Mouse (Mus musculus) ES-Bruce4 (cell line): Measurements from ENCODE around the gene Tapbpl. TPM values are rescaled to one million over a fixed set of nuclear protein-coding genes. Genes with fewer than 3 reads are reported as not detected.

ENCODE experiments used
- H3K27ac ChIP-seq: 2 replicates; pipeline ENCODE4 v1.5.1; 2012; ENCODE audit warnings: low read length, inconsistent platforms; ENCODE audit not compliant: insufficient read depth
- H3K27me3 ChIP-seq: 2 replicates; pipeline ENCODE4 v1.6.1; 2012; ENCODE audit warnings: mild to moderate bottlenecking, low read length, inconsistent platforms; ENCODE audit not compliant: control insufficient read depth, poor library complexity, insufficient read depth, severe bottlenecking
- H3K36me3 ChIP-seq: 2 replicates; pipeline ENCODE4 v1.6.1; 2012; ENCODE audit warnings: inconsistent platforms, mild to moderate bottlenecking, low read length, moderate library complexity; ENCODE audit not compliant: control insufficient read depth, poor library complexity, insufficient read depth, severe bottlenecking
- H3K4me1 ChIP-seq: one replicate; pipeline ENCODE4 v1.8.1; 2011; ENCODE audit warnings: low read length; ENCODE audit not compliant: control insufficient read depth, insufficient read depth
- H3K4me3 ChIP-seq: 2 replicates; pipeline ENCODE4 v1.5.1; 2011; ENCODE audit warnings: low read depth, mild to moderate bottlenecking, low read length
- H3K9ac ChIP-seq: 2 replicates; pipeline ENCODE4 v1.6.1; 2012; ENCODE audit warnings: low read depth, mild to moderate bottlenecking, inconsistent platforms; ENCODE audit not compliant: poor library complexity, severe bottlenecking
- H3K9me3 ChIP-seq: replicated peaks from 2 replicates; pipeline ENCODE4 v1.6.1; 2012; ENCODE audit warnings: mild to moderate bottlenecking, low read length, inconsistent platforms; ENCODE audit not compliant: control insufficient read depth, poor library complexity, insufficient read depth, severe bottlenecking
- CTCF ChIP-seq: IDR thresholded peaks from one replicate; pipeline ENCODE4 v1.8.1; 2011; ENCODE audit warnings: low read depth, low read length
- EP300 ChIP-seq: IDR thresholded peaks from 2 replicates; pipeline ENCODE4 v1.6.1; 2011; ENCODE audit warnings: low read depth, low read length; ENCODE audit not compliant: insufficient read depth
- POLR2A ChIP-seq: IDR thresholded peaks from one replicate; pipeline ENCODE4 v1.8.1; 2011; ENCODE audit warnings: low read length; ENCODE audit not compliant: insufficient read depth
- polyA plus RNA-seq: library from polyadenylated mRNA; stranded (reverse); fragments of >200 nt; gene quantifications from 2 replicates; pipeline ENCODE4 v1.2.4, GENCODE M21; 2011; ENCODE audit warnings: low read depth; ENCODE audit not compliant: missing spikeins, insufficient read depth, insufficient read length

Tapbpl gene
- polyA plus RNA-seq, 1 experiment = 3.9 TPM

GRCm38 (mm10) chr6:125192016-125192714 lies 39.5 kb downstream of the Tapbpl start:
- H3K9ac ChIP-seq = peak overlapping the region; percentile 89
- H3K4me1 ChIP-seq = peaks cover 3% of the 10 kb centered on the region
- no peaks in the 10 kb centered on the region for H3K27me3 ChIP-seq
- H3K36me3 ChIP-seq = peaks cover 38% of the 10 kb centered on the region
- TF ChIP-seq EP300 (0 out of 2 replicates have a peak, but pooled peaks have one; percentile 23), POLR2A (no peak)
- H3K4me3 ChIP-seq = peak overlapping the region; percentile 97
- peak overlapping the region; percentile 98 for H3K27ac ChIP-seq
- no peaks in the 10 kb centered on the region for H3K9me3 ChIP-seq

- H3K27ac ChIP-seq = peak within 1 kb of the TSS; percentile 98
- H3K27me3 ChIP-seq = no peaks in the 10 kb centered on the region
- TF ChIP-seq POLR2A (no peak), CTCF (no peak), EP300 (no peak)
- peaks cover 45% of the 10 kb centered on the region for H3K36me3 ChIP-seq
- H3K9ac ChIP-seq = peak within 1 kb of the TSS; percentile 89
- H3K4me1 ChIP-seq = peaks cover 3% of the 10 kb centered on the region
- no peaks in the 10 kb centered on the region for H3K9me3 ChIP-seq
- peak within 1 kb of the TSS; percentile 97 for H3K4me3 ChIP-seq
Observed at GRCm38 (mm10) chr6:125191332-125192015, 40.2 kb downstream of the Tapbpl start, which contains the start of the genes Ncapd2 and Mrpl51. Ncapd2 (minus strand) TSS chr6:125191701. Mrpl51 (plus strand) TSS chr6:125191801.

- Histone ChIP-seq H3K36me3 (peaks cover 52% of the 10 kb centered on the region), H3K9me3 (no peaks in the 10 kb centered on the region), H3K4me1 (peaks cover 3% of the 10 kb centered on the region), H3K27ac (peak overlapping the region; percentile 76), H3K4me3 (peak overlapping the region; percentile 90), H3K9ac (peak overlapping the region; percentile 59), H3K27me3 (no peaks in the 10 kb centered on the region)
- no peak for TF ChIP-seq POLR2A
- no peak for TF ChIP-seq EP300
- no peak for TF ChIP-seq CTCF
Observed at GRCm38 (mm10) chr6:125190816-125191215, 40.8 kb downstream of the Tapbpl start.

- Histone ChIP-seq H3K27ac (no peak overlapping the region), H3K4me1 (no peaks in the 10 kb centered on the region), H3K27me3 (no peaks in the 10 kb centered on the region), H3K9me3 (no peaks in the 10 kb centered on the region), H3K4me3 (no peak overlapping the region), H3K36me3 (peaks cover 77% of the 10 kb centered on the region), H3K9ac (no peak overlapping the region)
- TF ChIP-seq CTCF (no peak), EP300 (no peak), POLR2A (no peak)
Observed at GRCm38 (mm10) chr6:125186203-125186602, 45.5 kb downstream of the Tapbpl start.

GRCm38 (mm10) chr6:125182133-125182532 lies 49.5 kb downstream of the Tapbpl start:
- H3K4me1 ChIP-seq = no peaks in the 10 kb centered on the region
- TF ChIP-seq EP300 (no peak), POLR2A (no peak), CTCF (no peak)
- H3K4me3 ChIP-seq = no peak overlapping the region
- H3K9ac ChIP-seq = no peak overlapping the region
- H3K27me3 ChIP-seq = no peaks in the 10 kb centered on the region
- peaks cover 94% of the 10 kb centered on the region for H3K36me3 ChIP-seq
- H3K27ac ChIP-seq = no peak overlapping the region
- H3K9me3 ChIP-seq = no peaks in the 10 kb centered on the region

GRCm38 (mm10) chr6:125179601-125180000 lies 52.1 kb downstream of the Tapbpl start:
- Histone ChIP-seq H3K4me3 (no peak overlapping the region), H3K9me3 (no peaks in the 10 kb centered on the region), H3K36me3 (peaks cover 93% of the 10 kb centered on the region), H3K27me3 (no peaks in the 10 kb centered on the region), H3K4me1 (no peaks in the 10 kb centered on the region), H3K27ac (no peak overlapping the region), H3K9ac (no peak overlapping the region)
- TF ChIP-seq EP300 (no peak), POLR2A (no peak), CTCF (no peak)
